9 mouse cellular contexts compared by ENCODE assay signal in the genomic region with DNA sequence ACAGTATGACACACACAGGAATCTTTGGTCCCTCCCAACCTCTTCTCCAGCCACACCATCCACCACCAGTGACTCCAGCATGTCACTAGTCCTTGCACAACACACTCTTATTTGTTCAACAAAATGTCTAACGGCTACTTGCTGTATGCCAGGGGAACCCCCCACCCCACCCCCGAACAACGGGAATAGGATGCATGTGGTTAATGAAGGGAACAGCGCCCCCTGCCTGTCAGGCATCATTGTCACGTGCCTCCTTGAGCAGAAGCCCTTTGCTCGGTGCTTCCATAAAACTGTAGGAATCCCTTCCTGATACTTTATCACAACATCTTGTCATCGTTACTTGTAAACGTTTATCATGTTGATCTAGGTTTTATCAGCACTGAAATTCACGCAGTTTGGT. TPM values are rescaled to one million over a fixed set of nuclear protein-coding genes. Genes with fewer than 3 reads are reported as not detected.
DNase-seq lines count a peak whose midpoint lies in the region; ATAC-seq and TF ChIP-seq lines count a peak whose summit lies in the region.
"Had no signal": no experiment of that assay in that cellular context is flagged by ENCODE, and none has a peak within 500 bp of the region (broad histone marks: within the 10 kb centered on the region; RNA-seq: fewer than 3 reads in every experiment).

No protein-coding gene starts in this region.

- H3K4me3 ChIP-seq in midbrain, embryonic 11.5 days (ENCODE audit: low read depth, low read length) = no peak overlapping the region
- no peak overlapping the region for H3K4me3 ChIP-seq in midbrain, embryonic 10.5 days
- no peak overlapping the region for H3K4me3 ChIP-seq in embryonic facial prominence, embryonic 11.5 days (ENCODE audit: low read depth, low read length)
- no peak overlapping the region for H3K4me3 ChIP-seq in small intestine, adult 2 months (ENCODE audit: low read depth, low read length)
- H3K4me3 ChIP-seq: neural tube, embryonic 12.5 days had no signal

- no peak overlapping the region for H3K9ac ChIP-seq in midbrain, embryonic 11.5 days (ENCODE audit: low read length)
- no peak overlapping the region for H3K9ac ChIP-seq in embryonic facial prominence, embryonic 11.5 days (replicated peaks; ENCODE audit: low read length)
- H3K9ac ChIP-seq: neural tube, embryonic 12.5 days had no signal

- no peaks in the 10 kb centered on the region for H3K9me3 ChIP-seq in midbrain, embryonic 11.5 days (ENCODE audit: control insufficient read depth, low read length)
- no peaks in the 10 kb centered on the region for H3K9me3 ChIP-seq in midbrain, embryonic 10.5 days (replicated peaks)
- no peaks in the 10 kb centered on the region for H3K9me3 ChIP-seq in embryonic facial prominence, embryonic 11.5 days (replicated peaks; ENCODE audit: control insufficient read depth, low read length)
- H3K9me3 ChIP-seq: neural tube, embryonic 12.5 days had no signal

- no peaks in the 10 kb centered on the region for H3K36me3 ChIP-seq in midbrain, embryonic 11.5 days (ENCODE audit: control insufficient read depth, insufficient read depth, low read length)
- H3K36me3 ChIP-seq in midbrain, embryonic 10.5 days = no peaks in the 10 kb centered on the region
- no peaks in the 10 kb centered on the region for H3K36me3 ChIP-seq in embryonic facial prominence, embryonic 11.5 days (replicated peaks; ENCODE audit: control insufficient read depth, insufficient read depth, low read depth, low read length)
- H3K36me3 ChIP-seq in small intestine, adult 2 months (ENCODE audit: control insufficient read depth, insufficient read depth, low read length) = no peaks in the 10 kb centered on the region
- H3K36me3 ChIP-seq: neural tube, embryonic 12.5 days had no signal

- no peaks in the 10 kb centered on the region for H3K27me3 ChIP-seq in midbrain, embryonic 11.5 days (ENCODE audit: control insufficient read depth, insufficient read depth, low read length)
- H3K27me3 ChIP-seq in midbrain, embryonic 10.5 days (ENCODE audit: low read depth, poor library complexity, severe bottlenecking) = no peaks in the 10 kb centered on the region
- no peaks in the 10 kb centered on the region for H3K27me3 ChIP-seq in embryonic facial prominence, embryonic 11.5 days (ENCODE audit: control insufficient read depth, insufficient read depth, low read length)
- no peaks in the 10 kb centered on the region for H3K27me3 ChIP-seq in small intestine, adult 2 months (ENCODE audit: control insufficient read depth, insufficient read depth, low read length)
- H3K27me3 ChIP-seq: neural tube, embryonic 12.5 days had no signal

- H3K4me2 ChIP-seq in midbrain, embryonic 11.5 days = no peak overlapping the region
- H3K4me2 ChIP-seq in embryonic facial prominence, embryonic 11.5 days (ENCODE audit: low read depth, low read length) = no peak overlapping the region
- H3K4me2 ChIP-seq: neural tube, embryonic 12.5 days had no signal

- DNase-seq in cerebellum, postnatal 14 days = peak; percentile 24 to 65
- peak; percentile 88 for DNase-seq in midbrain, embryonic 11.5 days (ENCODE audit: low spot score, missing footprints)
- no peak for DNase-seq in midbrain, embryonic 10.5 days (ENCODE audit: low spot score)
- peak; percentile 30 for DNase-seq in embryonic facial prominence, embryonic 11.5 days (ENCODE audit: low spot score)
- no peak for DNase-seq in ovary, postnatal 14 days (ENCODE audit: low spot score)
- DNase-seq in Muller cell, postnatal 12 days (ENCODE audit: inconsistent ontology term) = no peak

- no peak for ATAC-seq in cerebellum, adult (ENCODE audit: insufficient number of reproducible peaks, low FRiP score, low TSS enrichment)
- ATAC-seq in midbrain, embryonic 11.5 days (ENCODE audit: low FRiP score) = no peak
- no peak for ATAC-seq in embryonic facial prominence, embryonic 11.5 days (replicated peaks; ENCODE audit: insufficient number of reproducible peaks, low FRiP score, low TSS enrichment, low read depth)

- 58% methylated on average over 9 of the region's 9 CpGs for WGBS in midbrain, embryonic 11.5 days
- WGBS in midbrain, embryonic 10.5 days = 66% methylated on average over 9 of the region's 9 CpGs
- 62% methylated on average over 9 of the region's 9 CpGs for WGBS in embryonic facial prominence, embryonic 11.5 days
- 34% methylated on average over 9 of the region's 9 CpGs for WGBS in small intestine, adult 2 months

- TF ChIP-seq POLR2A in small intestine, adult 2 months (IDR thresholded peaks at IDR 0.05; ENCODE audit: low read depth, low read length) = no peak

- no peaks in the 10 kb centered on the region for H3K4me1 ChIP-seq in midbrain, embryonic 11.5 days (ENCODE audit: control insufficient read depth, insufficient read depth, low read length)
- H3K4me1 ChIP-seq in midbrain, embryonic 10.5 days = peaks cover 15% of the 10 kb centered on the region
- H3K4me1 ChIP-seq in embryonic facial prominence, embryonic 11.5 days (ENCODE audit: control insufficient read depth, insufficient read depth, low read length) = no peaks in the 10 kb centered on the region
- H3K4me1 ChIP-seq in small intestine, adult 2 months (ENCODE audit: control insufficient read depth, insufficient read depth, insufficient read length, low read length) = no peaks in the 10 kb centered on the region
- H3K4me1 ChIP-seq: neural tube, embryonic 12.5 days had no signal

- H3K27ac ChIP-seq in midbrain, embryonic 11.5 days (ENCODE audit: low read depth, low read length) = no peak overlapping the region
- no peak overlapping the region for H3K27ac ChIP-seq in midbrain, embryonic 10.5 days (replicated peaks)
- H3K27ac ChIP-seq in embryonic facial prominence, embryonic 11.5 days (replicated peaks; ENCODE audit: low read depth, low read length) = no peak overlapping the region
- H3K27ac ChIP-seq in small intestine, adult 2 months (ENCODE audit: insufficient read depth, low read depth, low read length) = no peak overlapping the region
- H3K27ac ChIP-seq: neural tube, embryonic 12.5 days had no signal

- TF ChIP-seq CTCF in small intestine, adult 2 months (IDR thresholded peaks at IDR 0.05; ENCODE audit: extremely low read depth, insufficient read length, insufficient replicate concordance, low read depth, low read length) = peak; percentile 48; the same call in 1 of the 2 replicates

RNA-seq across cellular contexts. Expression of gene Phf24, which starts 14.3 kb away (rescaled TPM):
- polyA plus RNA-seq in midbrain, embryonic 11.5 days (2014; fragmentation: Nextera tagmentation; extraction: Ambion mirVana) = 2.2 and 2.9 TPM in 2 replicates
- 1.6 and 2.1 TPM in 2 replicates for polyA plus RNA-seq in midbrain, embryonic 10.5 days (2016; fragmentation: Nextera tagmentation; extraction: Ambion mirVana)
- polyA plus RNA-seq in embryonic facial prominence, embryonic 11.5 days (2014; fragmentation: Nextera tagmentation; extraction: Ambion mirVana) = 0.43 and 0.80 TPM in 2 replicates
- polyA plus RNA-seq in small intestine, adult 2 months (2012; rRNA removed) = 0.37 and 0.46 TPM in 2 replicates

RNA-seq across cellular contexts. Expression of gene Fam205c, which starts 28.1 kb away (rescaled TPM):
- 0.40 and 0.87 TPM in 2 replicates for polyA plus RNA-seq in midbrain, embryonic 11.5 days (2014; fragmentation: Nextera tagmentation; extraction: Ambion mirVana)
- 0.60 and 0.98 TPM in 2 replicates for polyA plus RNA-seq in midbrain, embryonic 10.5 days (2016; fragmentation: Nextera tagmentation; extraction: Ambion mirVana)
- not detected in 2 replicates for polyA plus RNA-seq in embryonic facial prominence, embryonic 11.5 days (2014; fragmentation: Nextera tagmentation; extraction: Ambion mirVana)
- polyA plus RNA-seq in small intestine, adult 2 months (2012; rRNA removed) = not detected in 2 replicates

RNA-seq across cellular contexts. Expression of gene Gm12394, which starts 45.6 kb away (rescaled TPM):
- 0.57 and 0.66 TPM in 2 replicates for polyA plus RNA-seq in midbrain, embryonic 11.5 days (2014; fragmentation: Nextera tagmentation; extraction: Ambion mirVana)
- 0.38 and 0.73 TPM in 2 replicates for polyA plus RNA-seq in midbrain, embryonic 10.5 days (2016; fragmentation: Nextera tagmentation; extraction: Ambion mirVana)
- polyA plus RNA-seq in embryonic facial prominence, embryonic 11.5 days (2014; fragmentation: Nextera tagmentation; extraction: Ambion mirVana) = 0.20 and 0.25 TPM in 2 replicates
- polyA plus RNA-seq in small intestine, adult 2 months (2012; rRNA removed) = not detected in 2 replicates

RNA-seq across cellular contexts. Expression of gene Dnajb5, which starts 47.4 kb away (rescaled TPM):
- polyA plus RNA-seq in midbrain, embryonic 11.5 days (2014; fragmentation: Nextera tagmentation; extraction: Ambion mirVana) = 17.6 and 22.3 TPM in 2 replicates
- 14.9 and 22.6 TPM in 2 replicates for polyA plus RNA-seq in midbrain, embryonic 10.5 days (2016; fragmentation: Nextera tagmentation; extraction: Ambion mirVana)
- polyA plus RNA-seq in embryonic facial prominence, embryonic 11.5 days (2014; fragmentation: Nextera tagmentation; extraction: Ambion mirVana) = 8.6 and 9.7 TPM in 2 replicates
- 4.2 and 6.5 TPM in 2 replicates for polyA plus RNA-seq in small intestine, adult 2 months (2012; rRNA removed)

RNA-seq across cellular contexts. Expression of gene Fam205a1, which starts 48.5 kb away (rescaled TPM):
- polyA plus RNA-seq in midbrain, embryonic 11.5 days (2014; fragmentation: Nextera tagmentation; extraction: Ambion mirVana) = 0.05 and 0.11 TPM in 2 replicates
- not detected in 2 replicates for polyA plus RNA-seq in midbrain, embryonic 10.5 days (2016; fragmentation: Nextera tagmentation; extraction: Ambion mirVana)
- polyA plus RNA-seq in embryonic facial prominence, embryonic 11.5 days (2014; fragmentation: Nextera tagmentation; extraction: Ambion mirVana) = not detected in 2 replicates
- polyA plus RNA-seq in small intestine, adult 2 months (2012; rRNA removed) = not detected in 2 replicates

Comparison
In these comparisons a context has a peak if more than half of its experiments do, and no peak if none do; other contexts are left out.
1. DNase-seq: peak in cerebellum, postnatal 14 days (2 of 2), midbrain, embryonic 11.5 days (single experiment) and embryonic facial prominence, embryonic 11.5 days (single experiment); none in midbrain, embryonic 10.5 days (single experiment), ovary, postnatal 14 days (single experiment) and Muller cell, postnatal 12 days (single experiment).